In the genomic region with DNA sequence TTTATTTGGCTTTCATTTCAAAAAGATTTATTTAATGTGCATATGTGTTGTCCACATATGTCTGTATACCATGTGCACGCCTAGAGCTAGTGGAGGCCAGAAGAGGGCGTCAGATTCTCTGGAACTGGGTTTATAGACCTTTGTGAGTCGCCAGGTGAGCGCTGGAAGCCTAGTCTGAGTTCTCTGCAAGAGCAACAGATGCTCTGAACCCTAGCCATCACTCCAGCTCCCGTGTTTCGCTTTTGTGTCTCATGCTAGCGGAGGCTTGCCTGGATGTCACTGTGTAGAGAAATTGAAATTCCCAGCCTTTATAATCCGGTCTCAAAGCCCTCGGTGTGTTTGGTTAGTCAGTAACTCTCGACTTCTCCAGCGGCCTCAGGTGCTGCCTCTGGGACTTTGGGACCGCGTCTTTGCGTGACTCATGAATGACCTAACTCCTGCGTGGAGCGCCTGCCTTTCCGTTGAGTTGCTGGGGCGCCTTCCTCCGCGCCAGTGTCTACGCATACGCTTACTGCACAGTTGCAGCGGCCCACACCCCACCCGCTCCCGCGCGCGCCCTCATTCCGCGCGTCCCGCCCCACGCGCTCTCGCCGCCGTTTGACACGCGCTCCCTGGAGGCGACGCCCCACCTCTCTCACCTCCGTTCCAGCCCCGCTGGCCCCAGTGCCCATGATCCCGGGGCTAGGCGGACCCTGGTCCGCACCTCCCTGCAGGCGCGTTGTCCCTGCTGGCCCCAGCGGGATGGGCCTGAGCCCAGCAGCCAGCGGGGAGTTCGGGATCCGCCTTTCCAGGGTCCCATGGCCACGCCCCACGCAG, we compare ENCODE assay signal across 8 mouse cellular contexts. TPM values are rescaled to one million over a fixed set of nuclear protein-coding genes. Genes with fewer than 3 reads are reported as not detected.
DNase-seq lines count a peak whose midpoint lies in the region; ATAC-seq and TF ChIP-seq lines count a peak whose summit lies in the region.

A gene (plus strand): TSS at position 600 of the 816 bp plus-strand sequence.

- no peak for DNase-seq in kidney, adult 2 months
- no peak for DNase-seq in kidney, adult 18-20 months
- DNase-seq in brain, adult 2 months (ENCODE audit: low read depth, low spot score), result peak; percentile 75
- peak; percentile 32 to 73 for DNase-seq in frontal cortex, adult 2 months (ENCODE audit: extremely low spot score in 1 of 2, low spot score in 1 of 2)
- DNase-seq in kidney, postnatal 25 days, result peak; percentile 13 to 47
- DNase-seq in lung, postnatal 36 days, result peak; percentile 39

- H3K4me3 ChIP-seq in kidney, adult 2 months (ENCODE audit: insufficient read depth, low read depth, low read length), result peak within 1 kb of the TSS; percentile 3; the same call in 1 of the 2 replicates
- H3K4me3 ChIP-seq in small intestine, adult 2 months (ENCODE audit: low read depth, low read length), result peak within 1 kb of the TSS; percentile 46

- no peak within 1 kb of the TSS for H3K27ac ChIP-seq in kidney, adult 2 months (ENCODE audit: insufficient read depth, low read depth, low read length)
- no peak within 1 kb of the TSS for H3K27ac ChIP-seq in small intestine, adult 2 months (ENCODE audit: insufficient read depth, low read depth, low read length)

- no peak for TF ChIP-seq CTCF in kidney, adult 2 months (conservative IDR thresholded peaks at IDR 0.05; ENCODE audit: insufficient read depth, insufficient read length, low read depth, low read length)
- peak; percentile 16; the same call in 1 of the 2 replicates for TF ChIP-seq CTCF in small intestine, adult 2 months (IDR thresholded peaks at IDR 0.05; ENCODE audit: extremely low read depth, insufficient read length, insufficient replicate concordance, low read depth, low read length)

- no peak for TF ChIP-seq POLR2A in kidney, adult 2 months (IDR thresholded peaks at IDR 0.05; ENCODE audit: low read depth, low read length)
- TF ChIP-seq POLR2A in small intestine, adult 2 months (IDR thresholded peaks at IDR 0.05; ENCODE audit: low read depth, low read length), result no peak

- 9% methylated on average over 54 of the region's 54 CpGs for WGBS in kidney, adult 2 months
- WGBS in small intestine, adult 2 months, result 5% methylated on average over 54 of the region's 54 CpGs

- H3K27me3 ChIP-seq in kidney, adult 2 months (replicated peaks; ENCODE audit: control insufficient read depth, insufficient read depth, low read length), result no peaks in the 10 kb centered on the region
- H3K27me3 ChIP-seq in small intestine, adult 2 months (ENCODE audit: control insufficient read depth, insufficient read depth, low read length), result no peaks in the 10 kb centered on the region

- ATAC-seq in erythroid progenitor cell, adult 5-6 weeks (replicated peaks; ENCODE audit: low FRiP score, poor library complexity, severe bottlenecking), result no peak

- no peaks in the 10 kb centered on the region; the same call in 1 of the 2 replicates for H3K4me1 ChIP-seq in kidney, adult 2 months (ENCODE audit: control insufficient read depth, insufficient read depth, low read length)
- H3K4me1 ChIP-seq in small intestine, adult 2 months (ENCODE audit: control insufficient read depth, insufficient read depth, insufficient read length, low read length), result peaks cover 14% of the 10 kb centered on the region

- H3K36me3 ChIP-seq in kidney, adult 2 months (ENCODE audit: control insufficient read depth, insufficient read depth, low read length), result no peaks in the 10 kb centered on the region
- no peaks in the 10 kb centered on the region for H3K36me3 ChIP-seq in small intestine, adult 2 months (ENCODE audit: control insufficient read depth, insufficient read depth, low read length)

RNA-seq across cellular contexts. Expression of the gene that starts here (rescaled TPM):
- 0.42 and 1.4 TPM in 2 replicates for polyA plus RNA-seq in kidney, adult 2 months (2012; rRNA removed)
- polyA plus RNA-seq in frontal cortex, adult 2 months (2012; rRNA removed), result 0.08 and 0.11 TPM in 2 replicates
- polyA plus RNA-seq in small intestine, adult 2 months (2012; rRNA removed), result not detected in 2 replicates
- not detected in 2 replicates for total RNA-seq in erythroid progenitor cell, adult 5-6 weeks (2015; ENCODE audit: low replicate concordance)
- total RNA-seq in erythroid progenitor cell, adult 5-6 weeks (2017; ENCODE audit: low replicate concordance), result not detected in 2 replicates

Comparison
In these comparisons a context has a peak if more than half of its experiments do, and no peak if none do; other contexts are left out.
1. DNase-seq: peak in brain, adult 2 months (single experiment), kidney, postnatal 25 days (2 of 2) and lung, postnatal 36 days (single experiment); none in kidney, adult 2 months (single experiment) and kidney, adult 18-20 months (single experiment).
2. Peak in DNase-seq in frontal cortex, adult 2 months; RNA of the gene not detected or under 1 TPM.